Mouse (Mus musculus): Measurements from ENCODE around the gene Ripor1.

GRCm38 (mm10) chr8:105622421-105622920, 17.4 kb downstream of the Ripor1 start:
- TF ChIP-seq EP300 (IDR thresholded peaks at IDR 0.05; ENCODE audit: low read depth) (peak; percentile 41; the same call in 1 of the 2 replicates), CTCF (IDR thresholded peaks at IDR 0.05; ENCODE audit: low read depth) (peak; percentile 98)
